Mouse (Mus musculus) stomach, postnatal 0 days (tissue): ENCODE data around the gene Tsc22d1.

Experiments
- CTCF ChIP-seq: IDR thresholded peaks from 2 replicates; pipeline ENCODE4 v1.5.1; 2016; ENCODE audit warnings: antibody characterized with exemption, low read depth, mild to moderate bottlenecking, moderate library complexity
- EP300 ChIP-seq: optimal IDR thresholded peaks from 2 replicates; pipeline ENCODE3; 2016; ENCODE audit warnings: antibody characterized with exemption

DNA sequence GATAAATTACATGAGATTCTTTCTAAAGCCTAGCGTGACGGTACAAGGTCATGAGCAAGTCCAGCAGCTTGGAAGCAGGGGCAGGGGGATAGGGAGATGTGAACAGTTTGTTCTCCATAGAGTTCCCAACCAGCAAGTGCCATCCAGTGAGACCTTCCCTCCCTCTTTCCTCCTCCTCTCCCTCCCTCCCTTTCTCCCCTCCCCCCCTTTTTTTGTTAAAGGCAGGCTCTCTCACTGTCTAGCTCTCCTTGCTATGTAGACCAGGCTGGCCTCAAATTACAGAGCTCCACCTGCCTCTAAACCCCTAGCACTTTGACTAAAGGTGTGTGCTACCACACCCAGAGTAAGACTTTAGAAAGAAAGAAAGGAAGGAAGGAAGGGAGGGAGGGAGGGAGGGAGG is 63.3 kb downstream of the Tsc22d1 start:
- no peak for TF ChIP-seq CTCF
- no peak for TF ChIP-seq EP300
